Mouse (Mus musculus) c-Kit-positive CD71-negative TER-119-negative erythroid progenitor cells, embryonic 14.5 days (primary cell): ENCODE measurements around the gene Sept11.

ENCODE experiments used
- DNase-seq: peaks from one replicate; pipeline ENCODE4 v3.0.0-alpha.2; 2013; ENCODE audit warnings: low read depth

The Sept11 gene

DNA sequence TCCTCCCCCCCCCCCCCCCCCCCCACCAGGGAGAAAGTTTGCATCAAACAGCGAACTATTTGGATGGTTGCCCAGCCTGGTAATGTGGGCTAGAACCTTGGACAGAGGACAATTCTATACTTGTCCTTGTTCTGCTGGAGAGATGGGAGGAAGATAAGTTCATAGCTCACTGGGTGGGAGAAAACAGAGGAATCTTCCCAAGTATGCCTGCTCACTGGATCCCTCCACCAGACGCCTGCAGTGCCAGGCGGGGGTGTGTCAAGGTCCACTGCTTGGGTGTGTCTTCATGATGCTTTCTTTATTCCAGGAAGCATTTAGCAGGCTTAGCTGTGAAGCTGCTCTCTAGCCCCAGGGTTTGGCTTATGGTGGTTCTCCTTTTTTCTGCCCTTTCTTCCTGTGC, 34.5 kb downstream of the Sept11 start:
- no peak for DNase-seq

DNA sequence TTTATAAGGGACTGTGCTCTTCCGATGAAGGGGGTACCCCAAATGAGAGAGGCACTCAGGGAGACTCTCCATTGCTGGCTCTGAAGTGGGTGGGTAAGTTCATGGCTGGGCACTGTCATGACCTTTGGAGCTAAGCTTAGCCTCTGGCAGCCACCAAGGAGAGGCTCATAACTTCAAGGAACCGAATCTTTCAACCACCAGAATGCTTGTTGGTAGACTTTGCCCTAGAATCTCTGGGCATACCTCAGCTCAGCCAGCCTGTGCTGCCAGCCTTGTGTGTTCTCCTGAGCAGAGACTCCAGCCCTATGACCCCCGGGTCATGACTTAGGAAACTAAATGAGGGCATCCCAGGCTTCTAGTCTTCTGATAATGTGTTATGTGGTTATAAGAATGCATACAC, 35.5 kb downstream of the Sept11 start:
- DNase-seq, result no peak

DNA sequence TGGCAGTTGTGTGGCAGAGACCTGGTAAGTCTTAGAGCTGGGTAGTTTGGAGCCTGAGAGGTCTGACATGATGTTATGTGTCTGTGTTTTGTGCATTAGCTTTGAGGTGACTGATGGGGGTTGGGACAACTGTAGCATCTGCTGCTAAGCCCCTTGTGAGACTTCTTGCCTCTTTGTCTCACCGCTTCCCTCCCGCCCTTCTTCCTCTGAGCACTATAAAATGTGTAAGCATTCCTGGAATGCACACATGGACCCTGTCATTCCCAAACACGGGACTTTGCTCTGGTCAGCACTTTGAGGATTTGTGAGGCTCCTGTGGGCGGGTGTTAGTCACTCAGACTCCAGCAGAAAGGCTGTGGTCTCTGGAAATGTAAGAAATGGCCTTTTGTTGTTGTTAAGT, 36.7 kb downstream of the Sept11 start:
- DNase-seq, result no peak

DNA sequence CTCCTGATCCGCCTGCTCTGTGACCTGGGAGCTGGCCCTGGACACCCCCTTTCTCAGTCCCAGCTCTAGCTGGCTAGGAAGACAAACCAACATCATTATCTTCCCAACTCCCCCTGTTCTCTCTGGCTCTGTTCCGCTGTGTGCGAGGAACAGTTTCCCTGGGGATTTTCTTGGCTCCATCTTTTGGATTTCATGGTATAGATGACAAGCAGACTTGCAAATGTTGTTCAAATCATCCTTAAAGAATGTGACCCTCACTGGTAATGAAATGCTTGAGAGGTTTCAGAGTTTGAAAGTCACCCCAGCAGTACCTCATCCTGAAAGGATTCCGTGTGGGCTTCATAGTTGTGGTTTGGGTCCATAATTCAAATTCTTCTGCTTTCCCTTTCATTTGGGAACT, 38.2 kb downstream of the Sept11 start:
- DNase-seq, result no peak

GRCm38 (mm10) chr5:93133445-93134244, 40.4 kb downstream of the Sept11 start:
- DNase-seq, result no peak

- DNase-seq, result no peak
Measured at GRCm38 (mm10) chr5:93135368-93136107, 42.3 kb downstream of the Sept11 start.

- DNase-seq, result no peak
Measured at GRCm38 (mm10) chr5:93136956-93137586, 43.8 kb downstream of the Sept11 start.

GRCm38 (mm10) chr5:93139350-93139749, 46.1 kb downstream of the Sept11 start:
- DNase-seq, result no peak

DNA sequence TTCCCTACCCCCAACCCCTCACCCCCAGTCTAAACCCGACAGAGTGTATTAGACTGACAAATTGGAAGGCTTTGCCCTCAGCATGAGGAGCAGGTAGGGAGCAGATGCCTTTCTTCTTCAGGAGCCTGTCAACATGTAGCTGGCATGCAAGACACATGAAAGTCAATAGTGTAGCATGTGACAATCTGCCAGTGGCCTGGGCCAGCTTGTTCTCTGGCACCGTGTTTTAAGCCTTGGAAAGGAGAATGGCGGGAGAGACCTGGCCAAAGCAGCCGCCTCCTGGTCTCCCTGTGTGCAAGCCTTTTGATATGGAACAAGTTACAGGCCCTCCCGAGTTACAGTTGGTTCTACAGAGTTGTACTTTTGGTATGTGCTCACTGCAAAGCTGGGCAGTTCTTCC, 47.5 kb downstream of the Sept11 start:
- DNase-seq, result no peak

DNA sequence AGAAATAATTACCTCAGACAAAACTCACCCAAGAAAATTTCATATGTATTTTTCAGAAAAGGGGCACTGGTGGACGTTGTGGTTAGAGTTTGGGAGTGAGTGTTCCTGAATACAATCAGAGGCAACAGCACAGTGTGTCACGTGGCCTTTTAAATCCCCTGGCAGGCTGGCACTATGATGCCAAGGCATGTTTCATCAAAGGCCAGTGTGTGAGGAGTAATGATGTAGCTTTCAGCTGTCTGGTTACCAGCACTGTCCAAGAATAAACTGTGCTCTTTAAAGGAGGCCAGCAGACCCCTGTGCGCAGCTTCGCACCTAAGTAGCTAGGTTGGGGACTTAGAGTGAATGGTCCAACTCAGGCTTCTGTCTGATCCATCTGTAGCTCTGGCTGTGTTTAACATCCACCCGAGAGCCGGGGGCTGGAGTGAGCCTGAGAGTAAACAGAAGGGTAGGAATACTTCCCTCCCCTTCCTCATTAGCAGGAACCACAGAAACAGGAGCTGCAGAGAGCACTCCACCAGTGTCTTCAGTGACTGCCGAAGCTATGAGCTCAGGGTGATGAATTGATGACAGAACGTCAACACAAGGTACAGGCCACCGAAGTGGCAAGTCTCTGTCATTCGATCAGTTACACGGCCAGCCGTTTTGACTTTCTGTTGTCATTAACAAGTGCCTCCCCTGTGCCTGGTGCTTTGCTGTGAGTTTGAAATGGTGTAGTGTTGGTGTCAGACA, 50.3 kb downstream of the Sept11 start:
- no peak for DNase-seq

- DNase-seq, result no peak
Measured at GRCm38 (mm10) chr5:93144874-93145273, 51.6 kb downstream of the Sept11 start.

GRCm38 (mm10) chr5:93145504-93145903, 52.3 kb downstream of the Sept11 start:
- DNase-seq, result no peak

DNA sequence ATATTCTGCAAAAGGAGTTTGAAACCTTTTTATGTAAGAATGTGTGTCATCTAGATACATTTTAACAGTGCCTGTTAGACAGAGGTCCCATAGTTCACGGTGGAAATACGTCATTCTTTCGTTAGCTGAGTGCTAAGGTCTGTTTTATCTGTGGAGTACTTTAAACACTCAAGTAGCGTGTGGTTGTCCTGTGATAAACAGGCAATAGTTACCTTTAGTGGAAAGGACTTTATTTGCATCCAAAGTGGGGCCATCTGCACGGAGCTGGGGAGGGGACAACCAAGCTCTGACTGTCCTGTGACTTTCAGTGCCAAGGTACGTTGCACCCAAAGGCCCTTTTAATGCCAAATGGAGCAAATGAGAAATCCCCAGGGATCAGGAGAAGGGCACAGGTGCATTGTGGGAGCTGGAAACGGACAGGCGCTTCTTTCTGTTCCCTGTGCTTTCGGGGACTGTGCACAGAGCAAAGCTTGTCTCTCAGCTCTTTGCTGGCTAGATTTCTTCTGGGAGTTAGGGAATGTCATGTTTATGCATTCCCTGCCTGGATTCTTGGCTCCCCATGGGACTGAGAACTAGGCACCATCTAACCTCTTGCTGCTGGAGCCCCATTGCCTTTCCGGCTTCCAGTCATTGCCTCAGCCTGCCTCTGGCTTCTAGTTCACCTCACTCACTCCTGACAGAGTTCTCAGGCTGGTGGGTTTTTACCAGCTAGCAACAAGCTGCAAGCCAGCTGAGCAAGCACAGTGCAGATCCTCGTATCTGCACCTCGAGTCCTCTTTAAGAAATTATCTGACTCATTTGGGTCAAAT, 56.9 kb downstream of the Sept11 start:
- DNase-seq, result no peak

- no peak for DNase-seq
Measured at GRCm38 (mm10) chr5:93151985-93152384, 58.7 kb downstream of the Sept11 start.

GRCm38 (mm10) chr5:93152451-93152850, 59.2 kb downstream of the Sept11 start:
- DNase-seq, result no peak

DNA sequence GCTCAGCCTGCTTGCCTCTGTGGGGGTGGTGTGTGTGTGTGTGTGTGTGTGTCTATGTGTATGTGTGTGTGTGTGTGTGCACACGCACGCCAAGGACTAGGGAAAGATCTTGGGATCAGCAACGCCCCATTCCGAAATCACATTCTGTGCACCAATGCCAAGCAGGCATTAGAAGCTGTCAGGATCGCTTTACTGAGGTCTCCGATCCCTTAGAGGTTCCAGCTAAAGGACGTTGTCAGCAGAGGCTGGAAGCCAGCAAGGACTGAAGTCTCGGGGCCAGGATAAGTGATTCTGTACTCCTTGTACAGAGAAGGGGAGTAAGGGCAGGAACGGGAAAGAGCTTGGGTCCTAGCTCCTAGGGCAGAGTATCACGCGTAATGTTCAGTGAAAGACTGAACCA, 61.2 kb downstream of the Sept11 start:
- DNase-seq, result no peak

GRCm38 (mm10) chr5:93163541-93163940, 70.3 kb downstream of the Sept11 start:
- DNase-seq, result no peak

DNA sequence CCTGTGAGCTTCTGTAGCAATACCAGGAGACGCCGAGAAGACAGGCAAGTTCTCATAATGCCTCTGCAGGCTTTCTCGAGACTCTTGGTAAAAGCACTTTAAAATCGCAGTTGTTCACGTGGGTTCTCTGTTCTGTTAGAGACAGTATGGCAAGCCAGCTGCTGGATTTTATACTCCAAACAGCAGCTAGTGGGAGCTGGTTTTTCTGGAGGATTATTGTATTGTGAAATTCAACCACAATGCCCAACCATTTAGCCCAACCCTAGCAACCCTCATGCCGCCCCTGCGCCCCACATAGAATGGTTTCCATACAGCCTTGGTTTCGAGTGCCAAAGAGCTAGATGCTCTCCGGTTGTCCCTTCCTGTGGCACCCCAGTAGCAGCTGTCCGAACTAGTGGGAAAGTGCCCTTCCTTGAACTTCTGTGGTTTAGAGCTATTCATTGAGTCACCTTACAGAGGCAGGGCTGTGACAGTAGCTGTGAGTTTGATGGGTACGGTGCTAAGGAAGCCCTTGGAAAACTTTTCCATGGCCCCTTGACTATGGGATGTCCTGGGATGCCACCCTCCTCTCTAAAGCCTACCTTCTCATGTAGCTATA, 74.8 kb downstream of the Sept11 start:
- DNase-seq, result no peak

DNA sequence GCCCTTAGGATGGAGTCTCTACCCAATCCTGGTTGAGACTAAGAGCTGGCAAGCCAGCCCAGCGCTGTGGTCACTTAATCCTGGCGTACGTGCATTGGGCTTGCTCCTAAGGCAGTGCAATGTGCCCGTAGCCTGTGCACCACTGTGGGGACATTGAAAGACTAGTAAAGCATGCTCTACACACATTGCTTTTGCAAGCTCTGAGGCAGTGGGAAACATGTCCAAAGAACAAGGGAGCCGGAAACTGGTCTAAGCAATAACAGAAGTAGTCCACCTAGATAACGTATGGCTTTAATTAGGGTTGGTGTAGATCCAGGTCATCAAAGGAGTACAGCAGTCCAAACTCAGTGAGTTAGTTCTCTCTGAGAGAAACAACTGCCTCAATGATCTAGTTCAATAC, 75.4 kb downstream of the Sept11 start:
- no peak for DNase-seq

DNA sequence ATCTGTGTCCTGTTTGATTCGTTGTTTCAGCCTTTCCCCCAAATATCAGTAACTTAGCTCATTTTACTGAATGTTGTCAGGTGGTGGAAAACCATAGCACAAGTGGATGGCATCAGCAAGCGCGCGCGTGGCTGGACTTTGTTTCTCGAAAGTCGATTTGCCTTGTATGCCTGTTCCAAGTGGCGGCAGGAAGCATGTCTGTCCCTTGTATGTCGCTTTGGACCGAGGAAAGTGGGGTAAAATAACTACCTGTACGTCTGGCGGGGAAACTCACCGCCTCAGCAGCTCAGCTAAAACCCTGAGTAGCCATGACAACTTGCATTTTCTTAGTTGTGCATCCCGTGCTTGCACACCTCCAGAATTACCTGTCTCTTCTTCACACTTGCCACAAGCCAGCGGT, 78.2 kb downstream of the Sept11 start:
- no peak for DNase-seq

DNA sequence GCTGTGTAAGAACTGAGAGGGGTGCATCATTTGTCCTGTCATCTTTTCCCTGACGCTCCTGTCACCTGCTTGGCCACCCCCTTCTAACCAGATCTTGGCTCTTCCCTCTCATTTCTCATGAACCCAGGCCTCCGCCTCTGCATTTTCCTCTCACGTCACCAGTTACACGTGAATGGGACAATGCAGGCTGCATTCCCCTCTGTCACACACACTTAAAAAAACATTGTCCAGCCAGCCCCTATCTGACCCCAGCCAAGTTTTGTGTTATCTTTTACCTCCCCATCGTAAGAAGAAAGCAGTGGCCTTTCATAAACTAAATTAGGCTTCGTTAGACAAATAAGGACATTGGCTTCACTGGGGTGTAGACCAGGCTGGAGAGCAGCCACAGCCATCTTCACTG, 79.3 kb downstream of the Sept11 start:
- no peak for DNase-seq
